Mouse (Mus musculus) cerebellum, adult 9-10 months (tissue): Measurements from ENCODE around the gene Ahnak2.

Experiments
- DNase-seq: peaks from one replicate; pipeline ENCODE4 v3.0.0; 2022

Ahnak2 gene

DNA sequence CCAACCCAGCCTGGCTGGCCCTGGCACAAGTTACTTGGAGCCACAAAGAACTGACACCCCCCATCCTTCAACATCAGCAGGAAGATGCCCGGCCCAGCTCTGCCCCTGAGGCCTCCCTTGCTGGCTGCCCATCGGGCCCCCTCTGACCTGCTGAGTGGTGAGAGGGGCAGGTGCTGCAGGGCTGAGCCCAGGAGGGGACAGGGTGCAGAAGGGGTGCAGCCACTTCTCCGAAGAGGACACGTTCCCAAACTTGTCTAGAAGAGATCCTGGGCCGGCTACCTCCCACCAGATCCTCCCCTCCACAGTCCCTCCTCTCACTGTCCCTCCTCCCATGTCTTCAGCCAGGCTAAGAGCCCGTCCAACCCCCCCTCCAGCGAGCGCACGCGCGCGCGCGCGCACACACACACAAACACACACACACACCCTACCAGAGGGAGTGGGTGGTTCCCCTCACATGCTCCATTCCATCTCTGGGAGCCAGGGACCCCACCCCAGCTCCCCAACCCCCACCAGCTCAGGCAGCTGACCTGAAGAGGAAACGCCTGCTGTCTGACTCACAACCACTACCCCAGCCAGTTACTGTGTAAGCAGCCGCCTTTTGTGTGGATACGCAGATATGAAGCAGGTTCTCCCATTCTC is 6.9 kb downstream of the Ahnak2 start:
- no peak for DNase-seq

DNA sequence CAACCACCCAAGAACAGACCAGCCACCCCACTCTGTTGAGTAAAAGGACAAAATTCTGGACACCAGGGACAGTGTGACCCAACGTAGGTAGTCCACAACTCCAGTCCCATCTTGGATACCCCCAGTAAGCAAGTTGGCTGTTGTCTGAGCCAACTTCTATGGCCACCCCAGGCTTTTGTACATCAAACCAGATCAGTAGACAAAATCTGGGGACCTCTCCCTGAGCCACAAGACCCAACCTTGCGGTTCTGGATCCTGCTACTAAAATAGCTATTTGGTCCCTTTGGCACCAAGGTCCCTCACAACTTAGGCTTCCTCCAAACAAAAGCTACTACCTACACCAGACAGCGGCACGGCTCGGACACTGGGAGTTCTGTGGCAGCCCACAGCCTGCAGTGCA is 7.5 kb downstream of the Ahnak2 start:
- DNase-seq: no peak

- no peak for DNase-seq
Measured at GRCm38 (mm10) chr12:112794356-112794816, 8.1 kb downstream of the Ahnak2 start.

DNA sequence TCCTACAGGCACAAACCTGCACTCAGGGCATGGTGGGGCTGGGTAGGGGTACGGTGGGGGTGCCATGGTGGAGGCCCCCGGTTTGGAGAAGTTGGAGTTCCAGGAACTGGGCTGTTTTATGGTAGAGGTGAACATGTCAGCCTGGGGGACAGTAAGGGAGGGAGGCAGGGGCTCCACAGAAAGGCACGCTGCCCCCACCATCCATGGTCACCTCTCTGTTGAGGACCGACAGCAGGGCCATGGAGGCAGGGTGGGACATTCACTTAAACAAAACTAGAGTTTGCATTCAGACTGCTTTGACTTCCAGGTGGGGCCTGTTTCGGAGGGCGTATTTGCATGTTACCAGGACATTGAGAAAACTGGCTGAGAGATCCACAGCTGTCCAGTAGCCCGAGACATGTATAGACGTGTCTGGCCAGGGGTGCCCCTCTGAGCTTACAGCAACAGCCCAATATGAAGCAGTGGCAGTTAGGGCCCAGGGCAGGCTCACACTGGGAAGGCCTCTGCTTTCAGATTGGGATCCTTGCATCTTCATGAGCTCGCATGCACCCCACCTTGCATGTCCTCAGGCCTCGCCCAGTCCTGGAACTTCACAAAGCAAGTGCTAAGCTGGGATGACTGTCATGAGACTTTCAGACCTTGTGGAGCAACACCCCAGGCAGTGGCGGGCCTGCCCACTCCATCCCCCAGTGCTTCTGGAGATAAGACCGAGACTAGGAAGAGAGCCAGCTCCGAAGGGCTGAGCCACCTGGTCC is 8.7 kb downstream of the Ahnak2 start:
- no peak for DNase-seq

GRCm38 (mm10) chr12:112791026-112791425 is 11.4 kb downstream of the Ahnak2 start:
- no peak for DNase-seq

- no peak for DNase-seq
Measured at GRCm38 (mm10) chr12:112774481-112774880, 28.0 kb downstream of the Ahnak2 start.

GRCm38 (mm10) chr12:112774026-112774425 is 28.4 kb downstream of the Ahnak2 start:
- no peak for DNase-seq

DNA sequence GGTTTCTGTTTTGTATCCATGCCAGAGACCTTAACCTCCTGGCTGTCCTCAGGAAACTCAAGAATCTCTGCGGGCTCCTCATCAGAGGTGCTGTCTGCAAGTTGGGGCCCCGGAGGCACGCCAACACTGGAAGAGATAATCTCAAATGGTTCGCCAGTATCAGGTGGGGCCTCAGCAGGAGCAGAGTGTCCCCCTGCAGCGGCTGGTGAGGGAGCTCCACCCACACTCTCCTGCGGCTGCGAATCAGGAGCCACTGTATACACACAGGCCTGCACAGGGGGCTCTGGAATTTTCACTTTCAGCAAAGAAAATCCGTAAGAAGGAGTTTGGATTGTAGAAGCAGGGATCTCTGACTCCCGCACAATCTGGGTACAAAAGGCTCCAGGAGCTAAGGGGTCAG is 29.1 kb downstream of the Ahnak2 start:
- DNase-seq: no peak

DNA sequence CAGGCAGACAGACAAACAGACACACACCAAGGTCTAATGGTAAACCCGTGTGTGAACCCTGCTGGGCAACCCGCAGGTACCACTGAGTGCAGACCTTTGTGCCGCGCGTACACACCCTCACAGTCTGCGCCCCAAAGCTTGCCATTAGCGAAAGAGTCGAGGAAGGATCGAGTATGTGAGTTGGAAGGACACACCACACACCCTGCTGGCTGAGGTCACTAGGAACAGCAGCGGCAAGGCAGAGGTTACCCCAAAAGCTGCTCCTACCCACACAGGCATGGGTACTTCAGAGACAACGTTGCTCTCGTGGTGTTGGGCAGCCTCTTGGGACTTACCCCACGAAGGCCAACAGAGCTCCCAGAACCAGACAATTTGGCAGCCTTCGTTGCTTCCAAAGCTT is 30.2 kb downstream of the Ahnak2 start:
- DNase-seq: no peak

DNA sequence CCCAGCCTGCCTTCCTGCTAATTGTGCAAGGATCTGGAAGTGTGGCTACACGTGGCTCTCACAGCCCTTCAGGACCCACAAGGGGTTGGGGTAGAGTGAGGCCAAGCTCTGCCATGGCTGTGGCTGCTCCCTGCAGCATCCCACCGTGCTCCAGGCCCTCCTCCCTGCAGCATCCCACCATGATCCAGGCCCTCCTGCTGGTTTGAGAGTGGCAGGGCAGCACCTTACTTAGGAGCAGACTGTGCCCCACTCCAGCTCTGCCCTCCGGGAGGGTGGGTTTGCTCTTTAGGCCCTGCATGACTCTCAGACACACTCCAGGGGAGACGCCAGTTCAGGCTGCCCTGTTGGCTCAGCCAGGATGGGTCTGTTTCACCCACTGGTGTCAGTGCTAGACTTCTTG is 32.1 kb downstream of the Ahnak2 start:
- DNase-seq: no peak

- DNase-seq: no peak
Measured at GRCm38 (mm10) chr12:112769751-112770150, 32.7 kb downstream of the Ahnak2 start.

DNA sequence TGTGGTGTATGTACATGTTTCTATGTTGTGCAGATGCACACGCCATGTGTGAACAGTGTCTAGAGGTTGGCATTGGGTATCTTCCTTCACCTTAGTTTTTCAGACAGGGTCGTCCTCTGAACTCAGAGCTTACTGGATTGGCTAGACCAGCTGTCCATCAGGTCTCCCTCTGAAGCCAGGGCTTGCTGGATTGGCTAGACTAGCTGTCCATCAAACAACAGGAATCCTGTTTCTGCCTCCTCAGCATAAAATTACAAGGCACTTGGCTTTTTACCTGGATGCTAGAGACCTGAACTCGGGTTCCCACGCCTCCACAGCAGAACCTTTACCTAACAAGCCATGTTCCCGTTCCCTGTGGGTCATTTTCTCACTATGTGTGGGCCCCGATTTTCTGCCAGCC is 33.4 kb downstream of the Ahnak2 start:
- DNase-seq: no peak

DNA sequence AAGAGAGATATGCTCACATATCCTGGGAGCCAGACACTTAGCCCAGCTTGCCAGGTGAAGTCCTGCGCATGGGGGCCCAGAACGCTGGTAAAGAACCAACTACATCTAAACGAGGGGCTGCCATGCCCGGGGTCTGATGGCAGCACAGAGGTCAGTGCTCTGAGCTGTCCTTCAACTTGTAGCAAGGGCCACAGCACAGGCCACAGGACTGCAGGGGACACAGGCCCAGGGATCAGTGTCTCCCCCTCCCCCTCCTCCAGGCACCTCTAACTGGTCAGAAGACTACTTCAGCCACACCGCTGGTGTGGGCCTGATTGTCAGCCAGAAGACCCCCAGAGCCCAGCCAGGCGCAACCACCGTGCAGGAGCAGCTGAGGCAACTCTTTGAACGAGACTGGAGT is 34.3 kb downstream of the Ahnak2 start:
- no peak for DNase-seq

GRCm38 (mm10) chr12:112767036-112767890 is 35.2 kb downstream of the Ahnak2 start:
- DNase-seq: no peak

- no peak for DNase-seq
Measured at GRCm38 (mm10) chr12:112766586-112766985, 35.9 kb downstream of the Ahnak2 start.

GRCm38 (mm10) chr12:112764991-112765390 is 37.5 kb downstream of the Ahnak2 start:
- DNase-seq: no peak

GRCm38 (mm10) chr12:112764141-112764540 is 38.3 kb downstream of the Ahnak2 start:
- DNase-seq: no peak

DNA sequence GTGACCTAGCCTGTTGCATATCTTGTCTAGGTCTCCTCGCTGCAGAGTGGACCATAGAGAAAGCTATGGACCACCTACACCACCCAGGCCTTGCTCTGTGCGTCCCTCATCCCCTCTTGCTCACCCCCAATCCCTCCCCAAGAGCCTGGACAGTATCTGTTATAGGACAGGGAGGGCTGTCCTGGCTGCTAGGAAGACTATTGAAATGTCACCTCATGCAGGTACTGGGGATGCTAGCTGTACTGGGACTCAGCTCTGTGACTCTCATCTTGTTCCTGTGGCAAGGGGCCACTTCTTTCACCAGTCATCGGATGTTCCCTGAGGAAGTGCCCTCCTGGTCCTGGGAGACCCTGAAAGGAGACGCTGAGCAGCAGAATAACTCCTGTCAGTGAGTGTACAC is 39.3 kb downstream of the Ahnak2 start:
- DNase-seq: no peak

- DNase-seq: no peak
Measured at GRCm38 (mm10) chr12:112762018-112762417, 40.4 kb downstream of the Ahnak2 start.

DNA sequence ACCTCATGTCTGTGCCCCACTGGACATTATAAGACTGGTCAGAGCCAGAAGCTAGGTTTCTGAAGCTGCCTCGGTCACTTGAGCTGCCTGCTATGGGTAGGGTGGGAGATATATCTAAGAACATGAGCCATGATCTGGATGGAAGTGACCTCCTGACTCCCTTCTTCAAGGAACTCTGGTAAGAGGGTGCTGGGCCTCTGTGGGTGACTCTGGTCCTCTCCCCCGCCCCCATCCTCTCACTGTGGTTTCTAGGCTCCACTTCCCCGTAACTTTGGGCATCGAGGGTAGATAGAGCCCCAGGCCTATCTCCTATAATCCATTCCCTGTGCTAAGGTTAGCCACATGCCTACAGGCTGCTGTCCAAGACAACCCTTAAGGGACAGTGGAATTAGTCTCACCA is 41.0 kb downstream of the Ahnak2 start:
- DNase-seq: no peak

GRCm38 (mm10) chr12:112760154-112760926 is 42.1 kb downstream of the Ahnak2 start, which contains the start of gene Pld4:
Gene Pld4 (plus strand): TSS chr12:112760655.
- no peak for DNase-seq

GRCm38 (mm10) chr12:112759471-112759870 is 43.0 kb downstream of the Ahnak2 start:
- DNase-seq: no peak

- DNase-seq: no peak
Measured at GRCm38 (mm10) chr12:112757896-112758295, 44.6 kb downstream of the Ahnak2 start.
